Mouse (Mus musculus): Measurements from ENCODE around the gene Spint1.

DNA sequence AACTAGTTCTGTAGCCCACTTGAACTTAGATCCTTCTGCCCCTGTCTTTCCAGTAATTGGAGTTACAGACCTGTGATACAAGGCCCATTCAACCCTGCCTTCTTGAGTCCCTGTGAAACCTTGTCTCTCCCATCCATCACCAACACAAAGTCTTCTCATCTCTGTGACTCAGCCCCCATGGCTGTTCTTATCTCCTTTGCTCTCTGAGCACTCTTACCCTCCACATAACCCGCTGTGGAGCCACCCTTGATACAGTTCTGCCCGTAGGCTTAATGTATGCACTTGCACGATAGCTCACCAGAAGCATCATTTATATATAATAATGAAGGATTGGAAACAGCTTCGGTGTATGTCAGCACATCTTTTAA lies 3.6 kb downstream of the Spint1 start:
- TF ChIP-seq CTCF (IDR thresholded peaks at IDR 0.05; ENCODE audit: extremely low read depth, insufficient read length, insufficient replicate concordance, low read depth, low read length), result no peak
- no peak for TF ChIP-seq POLR2A (IDR thresholded peaks at IDR 0.05; ENCODE audit: low read depth, low read length)
